Mouse (Mus musculus) brain, embryonic 14.5 days (tissue): ENCODE measurements at regions not wholly inside any gene's neighbourhood (a gene's known extent, or its start where the extent isn't known, plus 50 kb on each side); places are given as distances from the start of the nearest gene placed in this dataset.

Experiments
- DNase-seq: peaks from one replicate; pipeline ENCODE4 v3.0.0-alpha.2; 2011; ENCODE audit warnings: low read depth
- CTCF ChIP-seq: fragments of 200-500 bp; IDR thresholded peaks from 2 replicates; pipeline ENCODE4 v1.5.1; 2012; ENCODE audit warnings: inconsistent platforms, mild to moderate bottlenecking, moderate library complexity, borderline replicate concordance; ENCODE audit not compliant: insufficient read depth, insufficient read length; ENCODE audit errors: extremely low read depth
- POLR2A ChIP-seq: fragments of 200-500 bp; IDR thresholded peaks from 2 replicates; pipeline ENCODE4 v1.6.1; 2012; ENCODE audit warnings: mild to moderate bottlenecking, inconsistent platforms, borderline replicate concordance; ENCODE audit not compliant: poor library complexity, insufficient read depth, insufficient read length, severe bottlenecking; ENCODE audit errors: extremely low read depth

DNA sequence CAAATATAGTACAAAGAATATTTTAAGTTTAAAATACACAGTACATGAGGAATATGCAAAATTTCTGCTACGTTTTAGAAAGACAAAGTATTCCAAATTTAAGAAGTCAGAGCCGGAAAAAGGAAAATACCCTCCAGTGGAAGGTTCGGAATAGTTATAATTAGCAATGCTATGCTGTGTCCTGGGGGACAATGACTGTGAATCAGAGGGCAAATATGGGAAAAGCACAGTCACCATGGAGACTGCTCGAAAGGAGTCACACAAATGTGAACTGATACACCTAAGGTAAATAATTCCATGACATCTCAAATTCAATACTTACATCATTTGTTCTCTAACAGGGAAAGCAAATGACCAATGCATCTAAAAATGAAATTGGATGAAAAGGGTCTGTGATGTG is 707.0 kb upstream of the Nectin3 start:
- no peak for TF ChIP-seq POLR2A
- no peak for TF ChIP-seq CTCF
- DNase-seq = peak; percentile 18

DNA sequence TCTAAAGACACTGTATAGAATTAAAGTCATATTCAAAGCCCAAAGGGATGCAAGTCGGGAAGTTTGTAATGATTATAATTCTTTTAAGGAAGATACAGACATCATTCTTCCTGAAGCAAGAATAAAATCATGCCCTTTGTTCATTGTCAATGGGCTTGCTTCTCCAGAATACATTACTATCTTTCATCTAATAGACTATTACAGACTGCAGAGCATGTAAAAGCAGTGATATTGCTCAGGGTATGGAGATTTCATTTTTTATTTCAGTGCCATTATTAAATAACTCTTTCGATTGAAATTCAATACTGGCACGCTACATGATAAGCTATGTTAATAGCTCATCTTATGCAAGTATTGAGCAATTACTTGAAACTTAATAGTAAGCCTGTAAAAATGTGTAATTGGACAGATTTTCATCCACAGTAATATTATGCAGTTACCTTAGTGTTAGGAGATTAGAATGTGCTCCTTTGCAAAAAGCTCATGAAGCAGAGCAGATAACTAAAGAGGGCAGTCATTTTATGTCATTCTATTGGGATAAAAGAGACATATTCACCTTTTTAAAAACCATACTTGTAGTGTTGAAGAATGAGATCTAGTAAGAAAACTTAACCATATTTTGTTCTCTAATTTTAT is 706.5 kb upstream of the Nectin3 start:
- no peak for TF ChIP-seq CTCF
- TF ChIP-seq POLR2A = no peak
- peak; percentile 40 for DNase-seq

DNA sequence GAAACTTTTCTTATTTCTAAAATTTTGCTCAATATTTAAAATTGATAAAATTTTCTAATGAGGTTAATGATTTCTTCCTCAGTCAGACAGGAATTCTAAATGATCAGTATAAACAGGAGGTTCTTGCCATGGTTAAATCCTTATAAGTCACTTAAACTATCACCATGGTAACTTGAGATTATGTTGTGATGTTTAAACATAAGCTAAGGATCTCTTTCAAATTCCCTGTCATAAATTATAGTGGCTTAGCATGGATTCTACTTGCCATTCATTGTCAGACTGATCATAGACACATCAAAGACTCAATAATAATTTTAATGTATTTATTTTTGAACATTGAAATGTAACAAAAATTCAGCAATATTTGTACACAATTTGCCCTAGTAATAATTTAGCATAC is 705.7 kb upstream of the Nectin3 start:
- DNase-seq = peak; percentile 29

DNA sequence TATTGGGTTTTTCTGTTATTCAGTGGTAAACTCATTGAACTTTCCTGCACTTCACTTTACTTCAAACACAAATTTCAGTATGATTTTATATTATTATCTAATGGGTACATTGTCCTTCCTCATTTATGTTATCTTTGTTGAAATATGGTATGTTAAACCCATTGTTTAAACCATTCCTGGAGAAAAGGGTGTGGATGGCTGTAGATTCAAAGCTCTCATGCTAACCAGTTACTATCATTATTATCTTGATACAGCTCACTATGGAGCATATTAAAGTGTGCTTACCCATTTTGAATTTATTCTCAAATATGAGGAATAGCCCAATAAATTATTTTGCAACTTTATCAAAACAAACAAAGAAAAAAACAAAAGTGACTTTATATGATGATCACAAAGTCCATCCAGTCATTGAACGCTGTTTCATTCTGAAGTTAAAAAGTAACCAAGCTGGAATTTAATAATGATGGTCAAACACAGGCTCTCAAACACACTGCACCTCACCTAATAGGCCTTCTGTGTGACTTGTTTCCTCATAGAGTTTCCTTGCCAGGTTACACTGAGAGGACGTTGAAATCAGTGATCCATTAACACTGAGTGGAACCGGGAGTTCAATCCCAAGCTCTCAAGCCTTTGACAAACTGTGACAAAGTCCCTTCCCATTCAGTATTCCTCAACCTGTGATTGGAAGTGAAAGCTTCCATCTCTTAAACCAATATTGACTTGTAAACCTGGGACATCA is 673.3 kb upstream of the Nectin3 start:
- TF ChIP-seq CTCF (no peak), POLR2A (no peak)

More for the DNA sequence above, 705.7 kb upstream of the Nectin3 start:
- TF ChIP-seq POLR2A (no peak), CTCF (no peak)

DNA sequence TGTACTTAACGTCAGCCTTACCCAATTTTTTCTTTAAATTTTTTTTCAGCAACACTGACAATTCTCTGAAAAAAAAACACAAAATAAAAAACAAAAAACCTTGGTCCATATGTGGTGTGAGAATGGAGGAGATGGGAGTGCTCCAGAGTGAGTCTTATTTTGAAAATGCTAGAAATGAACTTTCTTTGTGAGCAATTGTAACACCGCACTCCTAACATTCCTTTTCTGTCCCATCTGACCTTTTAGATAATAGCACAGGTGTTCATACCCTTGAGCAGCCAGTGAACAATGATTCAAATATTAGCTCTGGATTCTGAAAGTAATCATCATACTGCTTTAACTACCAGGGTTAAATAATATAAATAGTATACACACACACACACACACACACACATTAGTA is 666.2 kb upstream of the Nectin3 start:
- DNase-seq = no peak
- TF ChIP-seq POLR2A = no peak
- TF ChIP-seq CTCF = no peak

More for the DNA sequence above, 673.3 kb upstream of the Nectin3 start:
- DNase-seq = no peak
